Mouse (Mus musculus): ENCODE data around the gene Lamtor5.

The Lamtor5 gene

DNA sequence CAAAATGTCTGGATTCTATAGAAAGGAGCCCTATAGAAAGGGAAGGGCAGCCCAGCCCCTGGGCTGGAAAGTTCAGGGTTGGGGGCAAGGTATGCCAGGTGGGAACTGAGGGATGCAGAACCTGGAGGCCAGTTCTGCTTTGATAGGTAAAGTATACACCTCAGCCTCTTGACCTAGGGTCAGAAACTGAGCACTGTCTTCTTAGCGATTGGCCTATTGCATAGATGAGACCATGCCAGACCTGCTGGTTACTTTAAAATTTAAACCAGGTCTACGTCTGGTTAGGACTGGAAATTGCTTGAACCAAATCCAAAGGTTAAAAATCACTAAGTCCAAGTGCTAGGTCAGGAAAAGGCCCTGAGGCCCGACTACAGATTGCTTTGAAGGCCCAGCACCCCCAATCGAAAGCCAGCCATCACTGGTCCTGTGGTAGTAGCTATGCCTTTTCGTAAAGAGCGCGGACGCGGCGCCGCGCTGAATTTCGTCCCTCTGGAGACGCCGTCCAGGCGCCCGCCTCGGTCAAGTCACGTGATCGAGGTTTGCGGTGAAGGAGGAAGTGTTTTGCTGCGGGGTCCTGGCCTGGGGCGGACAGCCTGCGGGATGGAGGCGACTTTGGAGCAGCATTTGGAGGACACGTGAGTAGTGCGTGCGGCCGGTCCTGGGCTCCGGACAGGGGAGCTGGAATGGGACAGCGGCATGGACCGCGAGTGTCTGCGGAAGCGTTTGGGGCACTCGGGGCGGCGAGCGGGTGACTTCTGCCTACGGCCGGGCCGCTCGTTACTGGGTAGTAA lies at the start of gene Lamtor5:
Gene Lamtor5, plus strand, starts transcription at position 380 of the 791 bp plus-strand sequence.
- peak; percentile 95 for DNase-seq

DNA sequence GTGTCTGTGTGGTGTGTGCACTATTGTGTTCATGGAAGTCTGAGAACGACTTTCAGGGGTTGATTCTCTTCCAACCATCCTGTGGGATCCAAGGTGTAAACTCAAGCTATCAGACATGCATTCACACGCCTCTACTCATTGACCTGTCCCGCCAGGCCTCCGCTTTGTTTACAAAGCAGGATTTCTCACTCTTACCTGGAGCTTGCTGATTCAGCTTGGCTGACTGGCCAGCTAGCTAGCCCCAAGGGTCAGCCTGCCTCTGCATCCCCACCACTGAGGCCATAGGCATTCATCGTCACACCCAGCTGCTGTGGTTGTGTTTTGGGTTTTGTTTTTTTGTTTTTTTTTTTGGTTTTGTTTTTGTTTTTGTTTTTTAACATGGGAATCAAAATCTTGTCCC lies 49.4 kb upstream of the Lamtor5 start:
- DNase-seq, result no peak

DNA sequence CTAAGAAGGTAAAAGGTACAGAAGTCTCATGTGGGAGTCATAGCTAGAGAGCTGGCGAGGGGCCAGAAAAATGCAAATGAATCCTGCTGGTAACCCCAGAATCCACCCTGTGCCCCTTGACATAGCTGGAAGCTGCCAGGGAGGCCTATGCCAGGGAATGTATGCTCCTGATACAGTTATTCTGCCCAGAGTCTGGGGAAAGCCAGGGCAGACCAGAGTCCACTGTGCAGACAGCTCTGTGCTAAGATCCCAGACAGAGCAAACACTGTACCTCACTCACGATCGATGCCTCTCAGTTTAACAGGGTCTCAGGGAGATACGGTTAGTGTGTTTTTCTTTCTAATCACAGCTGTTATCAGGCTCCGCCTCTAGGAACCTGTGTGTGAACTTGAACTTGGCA lies 48.8 kb upstream of the Lamtor5 start:
- DNase-seq, result no peak

DNA sequence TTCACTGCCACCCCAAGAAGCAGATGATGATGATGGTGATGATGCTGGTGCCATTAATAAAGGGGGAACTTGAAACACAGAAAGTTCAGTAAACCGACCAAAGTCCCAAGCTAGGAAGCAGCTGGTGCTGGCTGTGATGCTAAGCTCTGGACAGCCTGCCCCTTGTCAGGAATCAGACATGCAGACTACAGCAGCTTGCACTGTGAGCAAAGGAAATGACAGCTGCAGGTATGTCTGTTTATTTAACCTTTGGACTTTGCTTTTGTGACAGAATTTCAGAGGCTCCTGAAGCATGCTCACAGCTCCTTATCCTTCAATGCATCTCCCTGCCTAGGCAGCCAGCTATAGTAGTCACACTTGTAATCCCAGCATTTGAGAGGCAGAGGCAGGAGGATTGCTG lies 48.1 kb upstream of the Lamtor5 start, which contains the start of gene A630076J17Rik:
Gene A630076J17Rik, plus strand, starts transcription at position 88 of the 400 bp plus-strand sequence.
- no peak for DNase-seq

DNA sequence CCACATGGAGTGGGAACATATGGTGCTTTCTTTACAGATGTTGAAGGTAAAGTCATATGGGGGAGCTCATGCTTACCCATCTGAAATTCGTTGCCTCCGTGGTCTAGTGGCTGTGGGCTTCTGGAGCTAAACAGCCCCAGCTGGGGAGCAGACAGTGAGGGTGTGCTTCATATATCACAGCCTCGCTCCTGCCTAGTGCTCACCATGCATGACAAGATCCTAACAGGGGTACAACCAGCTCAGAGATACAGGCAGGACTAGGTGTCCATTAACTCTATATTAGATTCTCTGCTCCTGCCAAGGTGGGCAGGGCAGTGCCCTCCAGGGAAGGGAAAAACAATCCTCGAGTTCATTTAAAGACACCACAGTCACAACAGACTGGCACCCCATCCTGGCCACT lies 47.5 kb upstream of the Lamtor5 start:
- DNase-seq, result no peak

DNA sequence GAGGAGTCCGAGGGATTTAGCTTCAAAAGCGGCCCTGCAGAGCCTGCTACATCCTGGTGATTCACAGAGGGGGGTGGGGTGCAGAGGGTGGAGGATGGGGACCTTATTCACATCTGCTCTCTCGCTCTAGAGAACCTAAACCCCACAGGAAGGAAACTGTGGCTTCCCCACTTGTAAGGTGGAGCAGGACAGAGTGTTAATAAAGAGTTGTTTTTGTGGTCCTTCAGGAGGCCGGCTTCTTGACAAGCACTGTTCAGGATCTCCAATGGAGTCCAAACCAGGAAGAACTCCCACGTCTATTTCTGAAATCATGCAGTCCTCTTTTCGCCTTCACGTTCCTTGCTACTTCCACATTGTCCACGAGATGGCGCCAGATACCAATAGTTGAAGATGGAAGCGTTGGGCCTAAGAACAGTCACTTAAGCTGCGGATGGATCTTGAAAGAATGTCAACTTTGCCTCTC lies 45.3 kb upstream of the Lamtor5 start:
- DNase-seq, result peak; percentile 88 to 91

DNA sequence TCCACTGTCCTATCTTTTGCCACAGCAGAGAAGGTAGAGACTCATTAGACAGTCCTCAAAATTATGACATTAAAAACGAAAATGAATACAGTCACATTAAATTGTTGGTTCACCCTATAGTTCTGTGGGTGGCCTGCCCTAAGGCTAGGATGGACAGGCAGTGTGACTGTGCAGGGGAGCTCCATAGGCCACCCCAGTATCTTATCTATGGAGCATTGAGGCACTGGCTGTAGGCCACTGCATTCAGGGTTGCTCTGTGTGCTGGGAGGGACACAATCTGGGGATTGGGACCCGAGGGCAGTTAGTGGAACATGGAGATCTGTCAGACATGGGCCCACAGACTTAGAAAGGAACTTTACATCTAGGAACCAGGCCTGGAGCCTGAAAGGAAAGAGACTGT lies 44.7 kb upstream of the Lamtor5 start:
- no peak for DNase-seq

DNA sequence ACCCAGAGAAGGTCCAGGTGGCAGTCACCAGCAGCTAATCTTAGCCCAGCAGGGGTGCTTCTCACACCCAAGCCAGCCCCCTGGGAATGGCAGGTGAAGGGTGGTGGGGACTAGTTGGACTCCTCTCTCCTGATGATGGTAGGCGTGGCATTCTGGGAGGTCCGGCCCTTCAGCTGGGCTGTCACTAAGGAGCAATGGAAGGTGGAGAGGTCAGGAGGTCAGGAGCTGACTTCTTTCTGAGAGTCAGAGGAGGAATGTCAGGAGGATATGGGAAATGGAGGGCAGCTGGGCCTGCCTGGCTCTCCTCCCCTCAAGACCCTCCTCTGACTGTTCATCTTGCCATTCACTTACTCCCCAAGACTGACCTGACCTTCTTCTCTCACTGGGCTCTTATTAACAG lies 40.6 kb upstream of the Lamtor5 start:
- no peak for DNase-seq

DNA sequence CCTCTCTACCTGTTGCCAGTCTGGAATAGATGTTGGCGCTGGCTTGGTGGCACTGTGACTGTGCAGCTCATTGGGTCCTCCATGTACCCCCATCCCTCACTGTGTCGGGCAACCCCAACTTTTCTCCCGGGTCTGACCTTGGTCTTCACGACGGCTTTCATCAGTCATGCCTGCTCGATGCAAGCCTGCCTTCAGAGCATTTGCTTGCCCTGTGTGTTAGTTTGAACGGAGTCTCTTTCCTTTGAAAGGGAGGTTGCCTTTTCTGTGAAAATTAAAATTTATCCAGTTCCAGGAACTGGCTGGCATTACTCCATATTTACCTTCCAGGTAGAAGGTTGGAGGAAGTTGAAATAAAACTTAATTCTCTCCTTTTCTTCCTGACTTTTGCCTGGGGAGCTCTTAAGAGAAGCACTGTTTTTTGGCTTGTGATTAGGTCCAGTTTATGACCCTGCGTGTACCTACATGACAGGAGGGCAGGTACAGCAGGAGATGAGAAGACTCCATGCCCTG lies 40.1 kb upstream of the Lamtor5 start:
- DNase-seq, result no peak

DNA sequence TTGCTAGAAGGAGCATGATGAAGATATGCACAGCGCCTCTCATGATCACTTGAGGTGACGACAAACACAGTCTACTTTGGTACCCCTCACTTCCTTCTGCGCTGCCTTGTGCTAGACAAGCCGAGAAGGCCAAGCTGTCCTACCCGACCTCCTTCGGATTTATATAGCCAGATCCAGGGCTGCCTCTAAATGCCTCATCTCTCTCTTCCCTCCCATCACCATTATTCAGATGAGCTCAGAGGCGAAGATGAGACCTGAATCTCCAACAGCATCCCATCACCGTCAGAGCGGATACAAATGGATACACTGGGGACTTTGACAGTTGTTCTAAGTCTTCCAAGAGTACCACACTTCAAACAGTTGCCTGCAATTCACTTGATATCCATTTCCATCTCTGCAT lies 39.1 kb upstream of the Lamtor5 start, which contains the start of gene Prok1:
Gene Prok1, minus strand, starts transcription at position 101 of the 400 bp plus-strand sequence.
- DNase-seq, result no peak

DNA sequence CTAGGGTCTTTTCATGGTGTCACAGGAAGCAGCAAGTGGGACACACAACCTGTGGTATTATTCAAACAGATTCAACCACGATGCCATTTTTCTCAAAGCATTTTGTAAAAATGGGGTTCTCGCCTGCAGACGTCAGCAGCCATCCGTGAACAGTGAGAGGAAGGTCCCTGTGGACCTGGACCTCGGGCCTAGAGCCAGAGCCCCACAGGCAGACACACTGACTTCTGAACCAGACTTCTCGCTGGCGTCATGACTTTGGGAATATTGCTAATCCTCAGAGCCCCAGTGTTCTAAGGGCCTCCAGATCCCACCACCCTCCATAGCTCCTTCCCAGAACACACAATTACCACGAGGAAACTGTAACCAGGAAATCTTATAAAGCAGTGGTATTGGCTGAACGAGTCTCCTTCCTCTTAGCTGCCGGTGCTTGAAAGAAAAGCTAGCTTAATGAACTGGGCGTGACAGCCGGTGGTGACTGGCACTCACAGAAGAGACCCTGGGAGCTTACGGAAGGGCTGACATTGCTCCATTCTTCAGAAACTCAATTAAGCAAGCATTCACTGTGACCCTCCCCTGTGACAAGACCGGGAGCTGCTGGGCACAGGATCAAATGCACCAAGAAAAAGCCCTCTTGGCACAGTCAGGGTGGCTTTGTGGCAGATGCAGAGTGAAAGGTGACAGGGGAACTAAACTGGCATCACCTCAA lies 37.1 kb upstream of the Lamtor5 start:
- peak in 1 of 2 experiments; percentile 23 for DNase-seq

DNA sequence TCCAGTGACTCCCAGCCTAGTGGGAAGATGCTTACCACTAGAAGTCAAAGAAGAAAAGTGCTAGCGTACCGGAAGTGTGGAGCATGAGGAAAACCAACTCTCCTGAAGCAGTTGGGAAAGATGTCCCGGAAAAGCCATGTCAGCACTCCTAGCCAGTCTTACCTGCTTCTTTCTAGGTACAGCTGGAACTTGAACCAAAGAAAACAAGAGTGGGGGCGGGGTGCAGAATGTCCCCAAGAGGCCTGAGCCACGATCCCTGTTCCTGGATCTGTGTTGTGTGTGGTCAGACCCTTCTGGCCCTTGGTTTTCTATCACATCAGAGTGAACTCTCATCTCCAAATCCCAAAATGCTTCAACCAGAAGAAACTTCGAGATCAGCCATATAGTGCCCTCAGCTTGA lies 31.8 kb upstream of the Lamtor5 start:
- DNase-seq, result no peak

DNA sequence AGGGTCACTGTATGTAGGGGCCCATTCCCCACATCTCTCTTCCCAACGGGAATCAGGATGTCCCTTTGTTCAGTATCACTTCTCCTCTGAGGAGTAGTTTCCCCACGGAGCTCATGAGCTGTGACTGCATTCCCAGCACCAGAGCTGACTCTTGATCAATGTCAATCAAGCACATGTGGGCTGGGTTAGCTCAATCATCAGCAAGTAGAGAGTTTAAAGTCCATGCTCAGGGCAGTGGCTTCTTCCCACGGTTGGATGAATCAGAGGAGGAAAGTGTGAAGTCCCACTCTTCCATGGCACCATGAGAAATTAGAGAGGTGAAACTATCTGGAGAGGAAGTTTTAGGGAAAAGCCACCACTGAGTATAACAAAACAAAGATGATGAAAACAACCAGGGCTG lies 29.6 kb upstream of the Lamtor5 start:
- DNase-seq, result no peak

DNA sequence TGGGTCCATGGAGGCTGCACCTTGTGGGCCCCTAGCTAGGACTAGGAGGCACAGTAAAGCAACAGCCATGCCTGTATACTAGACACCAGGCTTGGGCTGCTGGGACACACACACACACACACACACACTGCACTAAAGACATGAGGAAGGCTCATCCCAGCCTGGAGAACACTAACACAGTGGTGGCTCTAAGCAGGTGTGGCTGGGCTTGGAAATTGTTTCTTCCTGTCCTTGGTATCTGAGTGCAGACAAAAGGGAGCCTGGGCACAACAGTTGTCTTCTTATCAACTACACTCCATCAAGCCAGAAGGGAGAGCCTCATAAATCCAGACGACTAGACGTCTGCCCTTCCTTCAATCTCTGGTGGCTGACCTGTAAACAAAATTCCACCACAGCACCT lies 28.3 kb upstream of the Lamtor5 start:
- DNase-seq, result no peak

DNA sequence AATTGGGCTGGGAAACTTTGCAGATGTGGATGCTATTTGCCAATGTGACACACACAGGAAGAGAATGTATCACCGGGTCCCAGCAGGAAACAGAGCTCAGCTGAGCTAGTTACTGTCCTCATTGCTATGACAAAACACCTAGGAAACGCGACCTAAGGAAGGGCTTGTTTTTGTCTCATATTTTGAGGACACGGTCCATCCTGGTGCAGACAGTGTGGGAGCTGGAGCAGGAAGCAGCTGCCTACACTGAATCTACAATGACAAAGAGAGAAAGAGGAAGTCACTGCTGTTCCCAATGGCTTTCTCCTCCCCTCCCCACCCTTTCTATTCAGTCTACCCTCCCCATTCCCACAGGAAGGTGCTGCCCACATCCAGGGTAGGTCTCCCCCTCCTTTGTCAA lies 26.6 kb upstream of the Lamtor5 start:
- DNase-seq, result no peak

DNA sequence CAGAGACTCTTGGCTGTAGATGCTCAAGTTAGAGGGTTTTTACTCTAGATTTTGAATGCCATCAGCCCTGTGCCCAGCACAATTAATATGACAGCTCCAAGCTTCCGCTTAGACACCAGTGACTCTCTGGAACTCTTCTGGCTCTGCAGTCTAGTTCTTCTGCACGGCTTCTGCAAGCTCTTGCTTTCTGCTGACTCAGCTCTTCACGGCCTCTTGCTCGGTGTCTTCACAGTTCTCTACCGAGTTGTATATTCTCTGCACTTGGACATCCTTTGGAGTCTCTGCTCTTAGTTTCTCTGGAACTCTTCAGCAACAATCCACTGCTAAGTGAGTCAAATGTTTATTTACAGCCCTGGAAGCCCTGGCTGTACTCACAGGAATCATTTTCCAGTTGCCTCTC lies 24.7 kb upstream of the Lamtor5 start:
- DNase-seq, result no peak

DNA sequence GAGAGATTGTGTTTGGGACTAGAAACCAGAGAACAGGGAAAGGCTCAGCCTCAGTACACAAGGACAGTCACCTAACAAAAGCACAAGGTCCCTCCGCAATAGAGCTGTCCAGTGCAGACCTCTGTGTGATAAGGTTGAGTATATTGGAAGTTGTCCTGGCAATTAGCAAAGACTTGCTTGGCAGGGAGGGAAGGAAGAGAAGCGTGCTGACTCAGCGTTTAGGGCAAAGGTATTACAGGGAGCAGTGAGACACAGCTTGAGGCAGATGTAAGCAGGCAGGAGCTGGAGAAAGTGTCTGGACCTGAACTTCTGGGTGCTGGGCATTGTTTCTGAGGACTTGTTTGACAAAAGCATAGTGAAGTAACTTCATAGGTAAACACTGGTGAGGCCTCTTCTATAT lies 22.7 kb upstream of the Lamtor5 start:
- no peak for DNase-seq

DNA sequence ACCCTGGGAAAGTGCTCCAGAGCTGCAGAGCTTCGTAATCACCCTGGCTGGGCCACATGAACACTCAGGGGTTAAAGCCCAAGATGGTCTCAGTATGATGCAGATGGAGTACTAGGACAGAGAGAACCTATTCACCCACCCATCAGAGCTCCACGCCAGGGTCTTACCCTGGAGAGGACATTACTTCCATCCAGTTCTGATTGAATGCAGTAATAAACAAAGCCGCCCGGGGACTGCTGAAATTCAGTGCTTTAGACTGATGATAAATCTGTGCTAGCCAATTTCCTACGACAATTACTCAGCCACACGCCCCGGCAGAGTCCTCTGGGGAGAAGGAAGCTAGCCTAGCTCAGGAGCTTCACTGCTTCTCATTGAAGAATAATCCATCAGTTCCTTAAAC lies 21.9 kb upstream of the Lamtor5 start:
- no peak for DNase-seq

DNA sequence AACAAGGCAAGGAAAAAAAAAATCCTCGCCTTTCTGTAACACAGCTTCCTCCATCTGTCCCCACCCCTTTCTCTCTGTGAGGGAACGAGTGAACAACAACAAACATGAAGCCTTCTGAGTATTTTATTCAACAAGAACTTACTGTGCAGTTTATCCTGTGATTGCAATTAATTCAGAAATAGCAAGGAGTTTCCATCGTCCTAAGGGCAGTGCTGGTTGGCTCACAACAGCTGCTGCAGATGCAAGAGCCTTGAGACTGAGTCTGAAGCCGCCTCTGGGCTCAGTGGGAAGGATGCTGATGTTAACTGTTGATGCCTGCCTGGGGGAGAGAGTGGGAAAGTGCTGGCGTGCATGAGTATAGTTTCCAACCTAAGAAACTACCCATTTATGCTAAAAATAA lies 20.7 kb upstream of the Lamtor5 start:
- no peak for DNase-seq

DNA sequence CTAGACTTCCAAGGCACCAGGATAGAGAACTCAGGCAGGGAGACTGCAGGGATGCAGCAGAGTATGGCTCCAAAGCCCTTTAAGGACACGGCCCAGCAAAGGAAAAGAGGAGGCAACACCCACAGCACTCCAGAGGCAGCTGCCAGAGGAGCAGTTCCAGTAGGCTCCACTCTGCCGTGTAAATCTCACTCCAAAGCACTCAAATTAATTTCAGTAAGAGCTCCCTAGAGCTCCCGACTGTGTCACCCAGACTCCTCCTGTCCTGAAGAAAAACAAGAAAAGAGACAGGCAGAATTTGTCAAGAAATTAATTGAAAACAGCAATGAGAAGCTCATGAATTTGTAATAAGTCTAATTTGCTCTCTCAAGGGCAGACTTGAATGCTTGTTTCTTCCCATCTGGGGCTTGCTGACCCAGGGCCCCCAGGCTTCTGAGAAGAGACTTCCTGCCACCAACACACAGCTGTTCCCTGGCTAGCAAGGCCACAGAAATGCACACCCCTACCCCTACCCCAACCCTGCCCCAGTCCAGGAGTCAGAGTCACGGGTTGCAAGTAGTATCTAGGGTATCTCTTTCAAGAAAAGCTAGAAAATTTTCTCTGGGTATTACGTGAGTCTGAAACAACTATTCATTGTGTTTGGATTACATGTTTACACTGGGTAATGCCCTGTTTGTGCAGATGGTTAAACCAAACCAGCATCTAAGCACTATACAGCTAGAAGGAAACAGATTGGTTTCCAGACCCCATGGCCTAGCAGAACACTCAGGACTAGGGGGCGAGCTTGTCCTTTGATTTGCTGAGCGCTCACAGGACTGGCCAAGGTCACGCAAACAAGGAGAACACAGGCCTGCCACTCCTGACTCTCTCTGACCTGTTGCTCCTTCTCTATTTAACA lies 17.5 kb upstream of the Lamtor5 start:
- no peak for DNase-seq

DNA sequence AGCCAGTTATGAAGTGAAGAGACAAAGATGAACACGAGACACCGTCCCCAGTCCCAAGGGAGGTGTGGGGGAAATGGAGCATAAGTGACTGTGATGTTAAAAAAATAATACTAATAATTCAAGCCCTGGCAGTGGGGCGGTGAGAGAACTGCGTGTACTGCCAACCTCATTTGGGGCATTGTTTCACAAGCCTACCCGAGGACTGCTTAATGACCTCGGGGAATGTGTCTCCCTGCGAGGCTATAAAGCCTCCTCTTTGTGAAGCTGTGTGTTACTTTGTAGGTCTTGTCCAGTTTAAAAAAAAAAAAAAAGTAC lies 16.9 kb upstream of the Lamtor5 start:
- no peak for DNase-seq

DNA sequence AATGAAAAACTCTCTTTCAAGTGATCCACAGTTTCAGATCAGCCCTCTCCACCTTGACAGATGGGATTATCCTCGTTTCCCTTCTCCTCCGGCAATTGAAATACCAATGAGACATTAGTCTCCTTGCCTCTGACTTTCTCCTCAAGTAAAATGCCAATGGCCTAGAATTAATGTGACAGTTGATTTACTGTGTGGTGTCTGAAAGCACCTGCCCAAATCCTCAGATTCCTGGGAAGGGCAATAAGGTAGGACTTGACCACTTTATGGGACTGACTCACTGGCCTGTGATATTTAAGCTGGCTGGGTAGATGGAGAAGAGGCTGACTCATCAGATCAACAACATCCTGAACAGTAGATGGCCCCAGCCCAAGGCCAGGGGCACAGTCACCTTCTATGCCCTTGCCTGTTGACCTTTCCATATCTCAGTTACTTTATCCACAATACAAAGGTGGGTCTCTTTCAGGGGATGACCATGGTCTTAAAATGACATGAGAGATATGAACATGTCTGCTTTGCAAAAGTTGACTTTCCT lies 11.8 kb upstream of the Lamtor5 start:
- no peak for DNase-seq

DNA sequence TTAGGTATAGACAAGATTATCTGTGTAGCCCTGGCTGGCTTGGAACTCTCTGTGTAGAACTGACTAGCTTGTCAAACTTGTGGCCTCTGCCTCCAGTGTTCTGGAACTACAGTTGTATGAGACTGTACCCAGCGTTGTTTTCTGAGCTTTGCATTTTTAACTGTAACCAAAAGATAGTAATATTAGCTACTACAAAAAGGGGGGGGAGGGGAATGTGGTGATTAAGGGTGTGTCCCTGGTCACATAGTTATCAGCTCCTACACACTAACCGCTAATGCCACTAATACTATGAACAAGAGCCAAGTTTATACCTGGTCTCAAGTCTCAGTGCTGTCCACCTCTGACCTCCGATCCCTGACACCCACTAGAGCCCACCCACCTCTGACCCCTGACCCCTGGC lies 6.2 kb upstream of the Lamtor5 start:
- DNase-seq, result no peak

Measured in cerebellum, postnatal 10 days (tissue).